Mouse (Mus musculus): ENCODE measurements around the gene Rai1.

DNA sequence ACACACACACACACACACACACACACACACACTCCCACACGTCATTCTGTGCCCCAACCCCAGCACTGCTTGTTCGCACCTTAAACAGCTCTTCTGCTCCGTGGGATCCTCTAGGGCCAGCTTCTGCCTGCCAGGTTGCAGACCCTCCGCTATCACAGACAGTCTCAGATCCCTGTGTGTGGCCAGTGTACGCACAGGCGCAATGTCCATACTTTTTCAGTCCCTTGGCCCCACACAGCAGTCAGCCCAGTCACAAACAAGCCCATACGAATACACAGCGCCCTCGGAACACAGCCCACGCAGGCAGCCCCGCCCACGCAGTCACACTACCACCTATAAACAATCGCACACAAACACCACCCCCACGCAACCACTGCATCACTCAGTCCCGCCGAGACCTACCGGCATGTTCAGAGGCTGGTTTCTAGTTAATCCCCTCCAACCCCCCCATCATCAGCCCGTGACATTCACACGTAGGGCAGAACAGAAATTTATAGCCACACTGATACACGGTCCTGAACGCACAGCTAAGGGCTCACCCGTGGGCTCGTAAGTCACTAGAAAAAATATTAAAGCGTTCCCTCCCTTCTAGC, 34.4 kb downstream of the Rai1 start:
- TF ChIP-seq CTCF (IDR thresholded peaks at IDR 0.05; ENCODE audit: low read depth) (no peak), EP300 (optimal IDR thresholded peaks at IDR 0.05) (no peak)
